Mouse (Mus musculus): ENCODE measurements around the gene Sema3f. TPM values are rescaled to one million over a fixed set of nuclear protein-coding genes. Genes with fewer than 3 reads are reported as not detected.

Sema3f gene
- total and polyA plus RNA-seq, 3 experiments, result 0.09 to 0.11 TPM; not detected in 1

DNA sequence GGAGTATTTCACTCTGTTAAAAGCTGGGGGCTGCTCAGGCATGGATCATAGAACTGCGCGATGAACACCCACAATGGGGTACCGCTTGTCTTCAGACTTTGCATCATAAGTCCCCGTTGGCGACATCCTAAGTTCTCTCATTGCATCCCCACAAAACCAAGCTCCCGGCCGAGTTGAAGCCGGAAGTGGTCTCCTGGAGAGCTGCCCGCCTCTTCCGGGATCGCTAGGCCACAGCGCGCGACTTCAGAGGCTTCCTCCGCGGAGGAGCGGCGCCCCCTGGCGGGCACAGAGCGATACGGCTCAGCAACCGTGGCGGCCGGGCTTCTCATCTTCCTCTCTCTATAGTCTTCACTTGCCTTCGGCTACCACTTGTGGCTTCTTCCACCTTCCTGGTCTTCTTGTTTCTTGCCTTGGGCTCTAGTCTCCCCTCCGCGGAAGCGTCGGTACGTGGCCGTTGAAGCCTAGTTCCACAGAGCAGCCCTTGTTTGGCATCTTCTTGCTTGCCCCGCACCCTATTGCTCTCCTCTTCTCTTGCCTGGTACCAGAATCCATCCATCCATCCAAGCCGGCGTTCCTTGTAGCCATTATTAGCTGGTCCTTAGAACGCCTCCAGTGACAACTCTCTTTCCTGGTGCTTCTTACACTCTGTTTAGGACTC, 65.7 kb downstream of the Sema3f start:
- Histone ChIP-seq H3K4me1 (ENCODE audit: insufficient read depth, low read depth, low read length) (peaks cover 41% of the 10 kb centered on the region), H3K36me3 (replicated peaks) (no peaks in the 10 kb centered on the region), H3K27me3 (ENCODE audit: insufficient read depth, low read length) (peaks cover 16% of the 10 kb centered on the region), H3K9me3 (replicated peaks) (no peaks in the 10 kb centered on the region), H3K4me3 (ENCODE audit: low read depth, low read length) (peak overlapping the region; percentile 68)
- DNase-seq (ENCODE audit: low spot score), result peak; percentile 82
- ATAC-seq (ENCODE audit: extremely low read depth, insufficient number of reproducible peaks, low FRiP score, poor library complexity, severe bottlenecking), result peak; percentile 37; the same call in 1 of the 2 replicates
- no peak for TF ChIP-seq GATA1 (IDR thresholded peaks at IDR 0.05; ENCODE audit: borderline replicate concordance, low read length)
- peak; percentile 89 for TF ChIP-seq CTCF (IDR thresholded peaks at IDR 0.05; ENCODE audit: low read depth, low read length)

- Histone ChIP-seq H3K4me1 (ENCODE audit: insufficient read depth, low read depth, low read length) (peaks cover 42% of the 10 kb centered on the region), H3K4me3 (ENCODE audit: low read depth, low read length) (peak overlapping the region; percentile 68; the same call in 1 of the 2 replicates), H3K36me3 (replicated peaks) (no peaks in the 10 kb centered on the region), H3K9me3 (replicated peaks) (no peaks in the 10 kb centered on the region), H3K27me3 (ENCODE audit: insufficient read depth, low read length) (peaks cover 12% of the 10 kb centered on the region)
- DNase-seq (ENCODE audit: low spot score), result no peak
- no peak for ATAC-seq (ENCODE audit: extremely low read depth, insufficient number of reproducible peaks, low FRiP score, poor library complexity, severe bottlenecking)
- TF ChIP-seq TAL1 (conservative IDR thresholded peaks at IDR 0.05; ENCODE audit: low read depth, low read length) (no peak), GATA2 (IDR thresholded peaks at IDR 0.05; ENCODE audit: borderline replicate concordance, low read depth, low read length) (no peak), CTCF (IDR thresholded peaks at IDR 0.05; ENCODE audit: low read depth, low read length) (no peak), GATA1 (IDR thresholded peaks at IDR 0.05; ENCODE audit: borderline replicate concordance, low read length) (no peak), POLR2AphosphoS5 (IDR thresholded peaks at IDR 0.05; ENCODE audit: insufficient replicate concordance, low read depth, low read length) (no peak)
Measured at GRCm38 (mm10) chr9:107643544-107644214, 66.6 kb downstream of the Sema3f start.

DNA sequence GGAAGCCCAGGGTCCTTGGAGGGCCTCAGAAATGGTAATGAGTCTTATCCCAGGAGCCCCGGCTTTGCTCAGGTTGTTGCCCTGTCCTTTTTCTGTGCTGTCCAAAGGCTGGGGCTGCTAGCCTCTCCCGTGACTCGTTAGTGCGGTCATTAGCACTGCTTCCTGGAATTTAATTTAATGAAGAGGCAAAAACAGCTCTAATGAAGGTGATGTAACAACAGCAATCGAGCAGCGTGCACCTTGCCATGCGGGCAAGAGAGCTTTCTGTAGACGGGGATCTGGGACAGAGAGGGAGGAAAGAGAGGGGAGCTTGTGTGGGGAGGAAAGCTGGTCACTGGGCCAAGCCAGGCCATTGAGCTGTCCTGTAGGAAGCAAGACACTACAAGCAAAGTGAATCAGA, 68.6 kb downstream of the Sema3f start:
- no peaks in the 10 kb centered on the region for H3K9me3 ChIP-seq (replicated peaks)

DNA sequence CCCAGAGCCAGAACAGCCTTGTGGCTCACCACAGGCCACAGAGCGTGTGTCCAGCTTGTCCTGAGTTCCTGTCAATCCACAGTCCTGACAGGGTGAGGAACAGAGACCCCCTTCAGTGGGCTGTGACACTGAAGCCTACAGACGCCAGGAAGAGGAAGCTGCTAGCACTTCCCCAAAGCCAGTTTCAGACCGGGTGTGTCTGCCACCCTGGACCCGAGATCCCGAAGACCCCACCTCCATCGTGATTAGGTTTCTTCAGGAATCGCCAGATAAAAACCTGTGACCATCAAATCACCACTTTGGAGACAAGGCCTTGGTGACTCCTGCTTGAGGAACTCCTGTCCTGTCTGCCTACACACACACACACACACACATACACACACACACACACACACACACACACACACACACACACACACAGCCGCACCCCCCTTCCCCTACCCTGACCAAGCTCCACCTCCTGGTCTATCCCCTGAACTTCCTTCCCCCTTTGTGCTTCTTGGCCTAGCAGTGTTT, 70.0 kb downstream of the Sema3f start:
- ATAC-seq (ENCODE audit: extremely low read depth, insufficient number of reproducible peaks, low FRiP score, poor library complexity, severe bottlenecking) (no peak), DNase-seq (ENCODE audit: low spot score) (peak; percentile 41)
- TF ChIP-seq CTCF (IDR thresholded peaks at IDR 0.05; ENCODE audit: low read depth, low read length) (no peak), TAL1 (conservative IDR thresholded peaks at IDR 0.05; ENCODE audit: low read depth, low read length) (no peak), GATA2 (IDR thresholded peaks at IDR 0.05; ENCODE audit: borderline replicate concordance, low read depth, low read length) (no peak), GATA1 (IDR thresholded peaks at IDR 0.05; ENCODE audit: borderline replicate concordance, low read length) (no peak), POLR2AphosphoS5 (IDR thresholded peaks at IDR 0.05; ENCODE audit: insufficient replicate concordance, low read depth, low read length) (no peak)
- Histone ChIP-seq H3K4me1 (ENCODE audit: insufficient read depth, low read depth, low read length) (peaks cover 55% of the 10 kb centered on the region), H3K9me3 (replicated peaks) (no peaks in the 10 kb centered on the region), H3K36me3 (replicated peaks) (no peaks in the 10 kb centered on the region), H3K4me3 (ENCODE audit: low read depth, low read length) (peak overlapping the region; percentile 18; the same call in 1 of the 2 replicates), H3K27me3 (ENCODE audit: insufficient read depth, low read length) (peaks cover 9% of the 10 kb centered on the region; the same call in 1 of the 2 replicates)

More for the DNA sequence above, 68.6 kb downstream of the Sema3f start:
- no peaks in the 10 kb centered on the region for H3K36me3 ChIP-seq (replicated peaks)
- no peak for DNase-seq (ENCODE audit: low spot score)
- peaks cover 49% of the 10 kb centered on the region for H3K4me1 ChIP-seq (ENCODE audit: insufficient read depth, low read depth, low read length)
- no peak for ATAC-seq (ENCODE audit: extremely low read depth, insufficient number of reproducible peaks, low FRiP score, poor library complexity, severe bottlenecking)
- TF ChIP-seq GATA1 (IDR thresholded peaks at IDR 0.05; ENCODE audit: borderline replicate concordance, low read length) (no peak), TAL1 (conservative IDR thresholded peaks at IDR 0.05; ENCODE audit: low read depth, low read length) (no peak), CTCF (IDR thresholded peaks at IDR 0.05; ENCODE audit: low read depth, low read length) (no peak), POLR2AphosphoS5 (IDR thresholded peaks at IDR 0.05; ENCODE audit: insufficient replicate concordance, low read depth, low read length) (no peak), GATA2 (IDR thresholded peaks at IDR 0.05; ENCODE audit: borderline replicate concordance, low read depth, low read length) (no peak)
- H3K27me3 ChIP-seq (ENCODE audit: insufficient read depth, low read length), result peaks cover 9% of the 10 kb centered on the region; the same call in 1 of the 2 replicates
- no peak overlapping the region for H3K4me3 ChIP-seq (ENCODE audit: low read depth, low read length)

DNA sequence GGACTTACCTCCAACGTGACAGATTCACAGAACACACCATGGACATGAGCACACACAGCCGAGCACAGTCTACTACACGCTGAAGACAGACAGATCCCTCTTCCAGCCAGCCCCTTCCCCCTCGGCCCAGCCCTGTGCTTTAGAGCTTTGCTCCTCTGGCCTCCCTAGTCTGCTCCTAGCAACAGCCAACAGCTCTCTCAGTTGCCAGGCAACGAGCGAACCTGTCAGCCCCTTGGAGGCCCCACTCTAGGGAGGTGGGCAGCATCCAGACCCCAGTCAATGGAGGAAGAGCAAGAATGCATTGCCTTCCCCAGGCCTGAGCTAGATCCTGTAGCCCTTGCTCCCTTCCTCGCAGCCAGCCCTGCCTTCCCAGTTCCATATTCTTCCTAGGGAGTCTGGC, 73.2 kb downstream of the Sema3f start:
- Histone ChIP-seq H3K36me3 (replicated peaks) (peaks cover 13% of the 10 kb centered on the region), H3K9me3 (replicated peaks) (no peaks in the 10 kb centered on the region), H3K4me1 (ENCODE audit: insufficient read depth, low read depth, low read length) (peaks cover 58% of the 10 kb centered on the region), H3K4me3 (ENCODE audit: low read depth, low read length) (no peak overlapping the region), H3K27me3 (ENCODE audit: insufficient read depth, low read length) (peaks cover 4% of the 10 kb centered on the region; the same call in 1 of the 2 replicates)
- DNase-seq (ENCODE audit: low spot score) (no peak), ATAC-seq (ENCODE audit: extremely low read depth, insufficient number of reproducible peaks, low FRiP score, poor library complexity, severe bottlenecking) (no peak)
- TF ChIP-seq TAL1 (conservative IDR thresholded peaks at IDR 0.05; ENCODE audit: low read depth, low read length), result no peak
- TF ChIP-seq CTCF (IDR thresholded peaks at IDR 0.05; ENCODE audit: low read depth, low read length), result no peak
- no peak for TF ChIP-seq GATA1 (IDR thresholded peaks at IDR 0.05; ENCODE audit: borderline replicate concordance, low read length)
- TF ChIP-seq GATA2 (IDR thresholded peaks at IDR 0.05; ENCODE audit: borderline replicate concordance, low read depth, low read length), result no peak
- no peak for TF ChIP-seq POLR2AphosphoS5 (IDR thresholded peaks at IDR 0.05; ENCODE audit: insufficient replicate concordance, low read depth, low read length)

Data from G1E (cell line).